Mouse (Mus musculus) G1E (cell line): ENCODE results near the gene Neurog1. TPM values are rescaled to one million over a fixed set of nuclear protein-coding genes. Genes with fewer than 3 reads are reported as not detected.
A peak's percentile ranks its signal among the peaks of the same experiment; 100 is the strongest.

Experiments used
- ATAC-seq: 2 replicates; pipeline ENCODE4 v1.8.0; 2016; ENCODE audit warnings: mild to moderate bottlenecking; ENCODE audit not compliant: insufficient number of reproducible peaks, poor library complexity, low FRiP score, severe bottlenecking; ENCODE audit errors: extremely low read depth
- DNase-seq: peaks from one replicate; pipeline ENCODE4 v3.0.0; 2012; ENCODE audit warnings: low spot score
- H3K27me3 ChIP-seq: 2 replicates; pipeline ENCODE4 v1.6.1; 2012; ENCODE audit warnings: mild to moderate bottlenecking, low read length, inconsistent platforms; ENCODE audit not compliant: insufficient read depth
- H3K36me3 ChIP-seq: replicated peaks from 2 replicates; pipeline ENCODE3; 2012; ENCODE audit warnings: mild to moderate bottlenecking, inconsistent platforms
- H3K4me1 ChIP-seq: 2 replicates; pipeline ENCODE4 v1.6.1; 2012; ENCODE audit warnings: low read depth, low read length, inconsistent platforms, mixed read lengths; ENCODE audit not compliant: insufficient read depth
- H3K4me3 ChIP-seq: 2 replicates; pipeline ENCODE4 v1.5.1; 2012; ENCODE audit warnings: low read depth, mild to moderate bottlenecking, inconsistent platforms, low read length, moderate library complexity, mixed read lengths
- H3K9me3 ChIP-seq: replicated peaks from 2 replicates; pipeline ENCODE4 v1.6.1; 2012; ENCODE audit warnings: inconsistent platforms
- CTCF ChIP-seq: IDR thresholded peaks from 2 replicates; pipeline ENCODE4 v1.5.1; 2012; ENCODE audit warnings: low read depth, low read length, inconsistent platforms, mixed read lengths
- GATA1 ChIP-seq: IDR thresholded peaks from 2 replicates; pipeline ENCODE4 v1.6.1; 2012; ENCODE audit warnings: borderline replicate concordance, low read length, inconsistent platforms, mixed read lengths
- GATA2 ChIP-seq: IDR thresholded peaks from 2 replicates; pipeline ENCODE4 v1.6.1; 2012; ENCODE audit warnings: low read depth, low read length, inconsistent platforms, borderline replicate concordance
- POLR2AphosphoS5 ChIP-seq: IDR thresholded peaks from 2 replicates; pipeline ENCODE4 v1.6.1; 2012; ENCODE audit warnings: low read depth, low read length, inconsistent platforms; ENCODE audit not compliant: insufficient replicate concordance
- TAL1 ChIP-seq: conservative IDR thresholded peaks from 2 replicates; pipeline ENCODE4 v1.6.1; 2012; ENCODE audit warnings: low read depth, low read length, inconsistent platforms, mixed read lengths
- polyA plus RNA-seq: library from polyadenylated mRNA; stranded (reverse); fragments of >175 nt; gene quantifications from 2 replicates; pipeline ENCODE4 v1.2.3, GENCODE M21; 2012
- total RNA-seq, 2 experiments: library from RNA; stranded (forward) in 1 of 2; stranded (reverse) in 1 of 2; fragments of 200-1000 nt in 1 of 2; fragments of >200 nt in 1 of 2; fragmentation: Nextera tagmentation in 1 of 2; gene quantifications; 2 replicates each; pipeline ENCODE4 v1.2.3; 2014 to 2017

The Neurog1 gene
- total and polyA plus RNA-seq, 3 experiments = 0.11 TPM; not detected in 2

- no peak for ATAC-seq
- no peak for DNase-seq
- H3K4me3 ChIP-seq = no peak overlapping the region
- H3K36me3 ChIP-seq = no peaks in the 10 kb centered on the region
- peaks cover 84% of the 10 kb centered on the region for H3K9me3 ChIP-seq
- TF ChIP-seq CTCF = no peak
- TF ChIP-seq TAL1 = no peak
- no peak for TF ChIP-seq GATA1
- TF ChIP-seq POLR2AphosphoS5 = no peak
- TF ChIP-seq GATA2 = no peak
- no peaks in the 10 kb centered on the region for H3K27me3 ChIP-seq
- no peaks in the 10 kb centered on the region for H3K4me1 ChIP-seq
Measured at GRCm38 (mm10) chr13:56289261-56289660, 37.3 kb upstream of the Neurog1 start.

- DNase-seq = no peak
- Histone ChIP-seq H3K4me1 (no peaks in the 10 kb centered on the region), H3K27me3 (no peaks in the 10 kb centered on the region), H3K4me3 (no peak overlapping the region), H3K9me3 (peaks cover 83% of the 10 kb centered on the region), H3K36me3 (no peaks in the 10 kb centered on the region)
- no peak for ATAC-seq
- no peak for TF ChIP-seq TAL1
- TF ChIP-seq CTCF = no peak
- no peak for TF ChIP-seq GATA2
- no peak for TF ChIP-seq POLR2AphosphoS5
- no peak for TF ChIP-seq GATA1
Measured at GRCm38 (mm10) chr13:56288601-56289000, 36.6 kb upstream of the Neurog1 start.

GRCm38 (mm10) chr13:56287091-56287490 lies 35.1 kb upstream of the Neurog1 start:
- no peak for TF ChIP-seq GATA2
- no peak for ATAC-seq
- no peak overlapping the region for H3K4me3 ChIP-seq

GRCm38 (mm10) chr13:56283321-56283720 lies 31.4 kb upstream of the Neurog1 start:
- Histone ChIP-seq H3K9me3 (peaks cover 85% of the 10 kb centered on the region), H3K4me3 (no peak overlapping the region), H3K4me1 (no peaks in the 10 kb centered on the region), H3K36me3 (no peaks in the 10 kb centered on the region), H3K27me3 (no peaks in the 10 kb centered on the region; the same call in 1 of the 2 replicates)
- ATAC-seq (no peak), DNase-seq (no peak)
- no peak for TF ChIP-seq GATA2
- no peak for TF ChIP-seq TAL1
- TF ChIP-seq CTCF = no peak
- no peak for TF ChIP-seq POLR2AphosphoS5
- TF ChIP-seq GATA1 = no peak

More at GRCm38 (mm10) chr13:56287091-56287490, 35.1 kb upstream of the Neurog1 start:
- H3K27me3 ChIP-seq = no peaks in the 10 kb centered on the region; the same call in 1 of the 2 replicates
- no peaks in the 10 kb centered on the region for H3K4me1 ChIP-seq
- peaks cover 82% of the 10 kb centered on the region for H3K9me3 ChIP-seq
- DNase-seq = no peak
- H3K36me3 ChIP-seq = no peaks in the 10 kb centered on the region

- H3K9me3 ChIP-seq = peaks cover 82% of the 10 kb centered on the region
- ATAC-seq (no peak), DNase-seq (no peak)
- no peaks in the 10 kb centered on the region for H3K36me3 ChIP-seq
- TF ChIP-seq TAL1 (no peak), GATA2 (no peak), CTCF (no peak), GATA1 (no peak), POLR2AphosphoS5 (no peak)
- no peak overlapping the region for H3K4me3 ChIP-seq
- H3K27me3 ChIP-seq = no peaks in the 10 kb centered on the region; the same call in 1 of the 2 replicates
- H3K4me1 ChIP-seq = no peaks in the 10 kb centered on the region
Measured at GRCm38 (mm10) chr13:56280356-56280755, 28.4 kb upstream of the Neurog1 start.

- H3K4me3 ChIP-seq = no peak overlapping the region
- no peaks in the 10 kb centered on the region for H3K4me1 ChIP-seq
- no peak for ATAC-seq
- H3K27me3 ChIP-seq = no peaks in the 10 kb centered on the region; the same call in 1 of the 2 replicates
- TF ChIP-seq POLR2AphosphoS5 (no peak), CTCF (0 out of 2 replicates have a peak, but pooled peaks have one; percentile 7)
- no peak for DNase-seq
- no peaks in the 10 kb centered on the region for H3K36me3 ChIP-seq
- peaks cover 86% of the 10 kb centered on the region for H3K9me3 ChIP-seq
Measured at GRCm38 (mm10) chr13:56279439-56279838, 27.5 kb upstream of the Neurog1 start.

- H3K27me3 ChIP-seq = no peaks in the 10 kb centered on the region
- H3K36me3 ChIP-seq = no peaks in the 10 kb centered on the region
- no peak overlapping the region for H3K4me3 ChIP-seq
- DNase-seq (no peak), ATAC-seq (no peak)
- peaks cover 77% of the 10 kb centered on the region for H3K9me3 ChIP-seq
- H3K4me1 ChIP-seq = no peaks in the 10 kb centered on the region
- TF ChIP-seq TAL1 (no peak), CTCF (no peak), POLR2AphosphoS5 (no peak), GATA2 (no peak), GATA1 (no peak)
Measured at GRCm38 (mm10) chr13:56275171-56275570, 23.2 kb upstream of the Neurog1 start.
